Mouse (Mus musculus) urinary bladder, postnatal 14 days (tissue): ENCODE measurements around the gene Hoxa9.

Source experiments
- DNase-seq: peaks from one replicate; pipeline ENCODE4 v3.0.0; 2021; ENCODE audit warnings: low spot score

Hoxa9 gene

GRCm38 (mm10) chr6:52203371-52204049 lies 27.4 kb downstream of the Hoxa9 start:
- no peak for DNase-seq

GRCm38 (mm10) chr6:52203121-52203370 lies 27.8 kb downstream of the Hoxa9 start:
- DNase-seq = no peak

GRCm38 (mm10) chr6:52202362-52203120 lies 28.3 kb downstream of the Hoxa9 start:
- DNase-seq = no peak

- DNase-seq = no peak
Observed at GRCm38 (mm10) chr6:52201269-52201668, 29.6 kb downstream of the Hoxa9 start.

- no peak for DNase-seq
Observed at GRCm38 (mm10) chr6:52200751-52201250, 30.1 kb downstream of the Hoxa9 start.

- no peak for DNase-seq
Observed at GRCm38 (mm10) chr6:52200073-52200750, 30.7 kb downstream of the Hoxa9 start.

- peak; percentile 60 for DNase-seq
Observed at GRCm38 (mm10) chr6:52197271-52197670, 33.6 kb downstream of the Hoxa9 start.

GRCm38 (mm10) chr6:52196811-52197210 lies 34.1 kb downstream of the Hoxa9 start:
- no peak for DNase-seq

GRCm38 (mm10) chr6:52194690-52195089 lies 36.2 kb downstream of the Hoxa9 start:
- DNase-seq = no peak

GRCm38 (mm10) chr6:52191860-52192550 lies 38.9 kb downstream of the Hoxa9 start:
- DNase-seq = peak; percentile 90

GRCm38 (mm10) chr6:52190906-52191810 lies 39.7 kb downstream of the Hoxa9 start, which contains the start of gene Hoxa4:
TSS of gene Hoxa4 (minus strand) at chr6:52191753.
- DNase-seq = no peak

- no peak for DNase-seq
Observed at GRCm38 (mm10) chr6:52190410-52190809, 40.5 kb downstream of the Hoxa9 start.

GRCm38 (mm10) chr6:52189909-52190308 lies 41.0 kb downstream of the Hoxa9 start:
- DNase-seq = no peak

GRCm38 (mm10) chr6:52189172-52189591 lies 41.7 kb downstream of the Hoxa9 start:
- no peak for DNase-seq

- no peak for DNase-seq
Observed at GRCm38 (mm10) chr6:52186500-52186899, 44.4 kb downstream of the Hoxa9 start.

GRCm38 (mm10) chr6:52185834-52186233 lies 45.1 kb downstream of the Hoxa9 start:
- no peak for DNase-seq

- DNase-seq = no peak
Observed at GRCm38 (mm10) chr6:52185222-52185621, 45.7 kb downstream of the Hoxa9 start.

GRCm38 (mm10) chr6:52184668-52185067 lies 46.2 kb downstream of the Hoxa9 start:
- no peak for DNase-seq

GRCm38 (mm10) chr6:52183311-52184080 lies 47.4 kb downstream of the Hoxa9 start:
- DNase-seq = no peak

- no peak for DNase-seq
Observed at GRCm38 (mm10) chr6:52182793-52183192, 48.1 kb downstream of the Hoxa9 start.
